Mouse (Mus musculus) testis, adult 2 months (tissue): ENCODE measurements at regions not wholly inside any gene's neighbourhood (a gene's known extent, or its start where the extent isn't known, plus 50 kb on each side); places are given as distances from the start of the nearest gene placed in this dataset.

Experiments
- H3K27ac ChIP-seq: fragments of 200-500 bp; 2 replicates; pipeline ENCODE4 v1.5.1; 2012; ENCODE audit warnings: low read depth, low read length; ENCODE audit not compliant: control insufficient read depth, insufficient read depth
- H3K27me3 ChIP-seq: fragments of 200-500 bp; 2 replicates; pipeline ENCODE4 v1.6.1; 2012; ENCODE audit warnings: mild to moderate bottlenecking, low read length, moderate library complexity; ENCODE audit not compliant: control insufficient read depth, insufficient read depth
- H3K36me3 ChIP-seq: fragments of 200-500 bp; 2 replicates; pipeline ENCODE4 v1.6.1; 2012; ENCODE audit warnings: mild to moderate bottlenecking, low read length; ENCODE audit not compliant: control insufficient read depth, insufficient read depth
- H3K4me1 ChIP-seq: fragments of 200-500 bp; 2 replicates; pipeline ENCODE4 v1.6.1; 2012; ENCODE audit warnings: low read length; ENCODE audit not compliant: control insufficient read depth, insufficient read depth
- H3K4me3 ChIP-seq: fragments of 200-500 bp; 2 replicates; pipeline ENCODE4 v1.5.1; 2012; ENCODE audit warnings: low read depth, mild to moderate bottlenecking, low read length, moderate library complexity, mixed read lengths; ENCODE audit not compliant: control insufficient read depth
- CTCF ChIP-seq: fragments of 200-500 bp; IDR thresholded peaks from 2 replicates; pipeline ENCODE4 v1.5.1; 2012; ENCODE audit warnings: low read depth, mild to moderate bottlenecking, inconsistent platforms, low read length, moderate library complexity; ENCODE audit not compliant: control insufficient read depth, insufficient read depth, insufficient replicate concordance
- POLR2A ChIP-seq: fragments of 200-500 bp; IDR thresholded peaks from 2 replicates; pipeline ENCODE4 v1.6.1; 2012; ENCODE audit warnings: low read depth, mild to moderate bottlenecking, inconsistent platforms, low read length, moderate library complexity; ENCODE audit not compliant: control insufficient read depth

- H3K36me3 ChIP-seq = no peaks in the 10 kb centered on the region
- no peaks in the 10 kb centered on the region for H3K27me3 ChIP-seq
- H3K4me3 ChIP-seq = no peak overlapping the region
- no peaks in the 10 kb centered on the region for H3K4me1 ChIP-seq
- no peak overlapping the region for H3K27ac ChIP-seq
- no peak for TF ChIP-seq POLR2A
- no peak for TF ChIP-seq CTCF
Measured at GRCm38 (mm10) chr19:54585326-54585725, 541.4 kb downstream of the Adra2a start.

- H3K4me1 ChIP-seq = no peaks in the 10 kb centered on the region
- no peak overlapping the region for H3K27ac ChIP-seq
- TF ChIP-seq CTCF (no peak), POLR2A (no peak)
- H3K36me3 ChIP-seq = no peaks in the 10 kb centered on the region
- H3K27me3 ChIP-seq = no peaks in the 10 kb centered on the region
- H3K4me3 ChIP-seq = no peak overlapping the region
Measured at GRCm38 (mm10) chr19:54603345-54603744, 523.7 kb downstream of the Gpam start.

GRCm38 (mm10) chr19:54605346-54605745 lies 521.7 kb downstream of the Gpam start:
- no peaks in the 10 kb centered on the region for H3K36me3 ChIP-seq
- H3K27ac ChIP-seq = no peak overlapping the region
- H3K4me3 ChIP-seq = no peak overlapping the region
- TF ChIP-seq POLR2A = no peak
- TF ChIP-seq CTCF = no peak
- H3K27me3 ChIP-seq = no peaks in the 10 kb centered on the region
- no peaks in the 10 kb centered on the region for H3K4me1 ChIP-seq

- Histone ChIP-seq H3K4me3 (no peak overlapping the region), H3K27ac (no peak overlapping the region), H3K4me1 (no peaks in the 10 kb centered on the region), H3K36me3 (no peaks in the 10 kb centered on the region), H3K27me3 (no peaks in the 10 kb centered on the region)
- TF ChIP-seq POLR2A = no peak
- TF ChIP-seq CTCF = no peak
Measured at GRCm38 (mm10) chr19:54616924-54617323, 510.1 kb downstream of the Gpam start.
